Mouse (Mus musculus) myocyte (in vitro differentiated cells): ENCODE results near the gene Srsf3. TPM values are rescaled to one million over a fixed set of nuclear protein-coding genes. Genes with fewer than 3 reads are reported as not detected.

ENCODE experiments used
- H3K27me3 ChIP-seq: one replicate; pipeline ENCODE4 v1.6.1; 2011; ENCODE audit not compliant: control insufficient read depth, insufficient read depth, insufficient read length
- H3K36me3 ChIP-seq: one replicate; pipeline ENCODE4 v1.6.1; 2011; ENCODE audit not compliant: control insufficient read depth, insufficient read depth
- H3K4me2 ChIP-seq: one replicate; pipeline ENCODE4 v1.6.1; 2011; ENCODE audit warnings: low read depth, control low read depth
- H3K4me3 ChIP-seq: one replicate; pipeline ENCODE4 v1.5.1; 2011; ENCODE audit warnings: mild to moderate bottlenecking, control low read depth, moderate library complexity
- H3K79me2 ChIP-seq: one replicate; pipeline ENCODE4 v1.6.1; 2011; ENCODE audit not compliant: control insufficient read depth, insufficient read depth
- H3ac ChIP-seq: one replicate; pipeline ENCODE4 v1.6.1; 2011; ENCODE audit not compliant: control insufficient read depth, insufficient read length
- CEBPB ChIP-seq: IDR thresholded peaks from 2 replicates; pipeline ENCODE4 v1.6.1; 2011; ENCODE audit warnings: mild to moderate bottlenecking, moderate library complexity; ENCODE audit not compliant: poor library complexity, insufficient read depth, severe bottlenecking
- E2F4 ChIP-seq: IDR thresholded peaks from one replicate; pipeline ENCODE4 v1.6.1; 2011; ENCODE audit warnings: mild to moderate bottlenecking, control low read depth, moderate library complexity; ENCODE audit not compliant: insufficient read depth
- MAX ChIP-seq: IDR thresholded peaks from one replicate; pipeline ENCODE4 v1.6.1; 2011; ENCODE audit warnings: low read depth, mild to moderate bottlenecking, control low read depth
- MYOD1 ChIP-seq, 3 experiments: IDR thresholded peaks; one replicate each; pipeline ENCODE4 v1.6.1; 2011; ENCODE audit warnings: control low read depth in 2 of 3, low read depth in 2 of 3, mild to moderate bottlenecking in 2 of 3, moderate library complexity in 1 of 3; ENCODE audit not compliant: insufficient read length in 2 of 3, control insufficient read depth in 1 of 3
- MYOG ChIP-seq, 3 experiments: IDR thresholded peaks; one replicate each; pipeline ENCODE4 v1.6.1; 2011; ENCODE audit warnings: control low read depth in 2 of 3, low read depth in 2 of 3, mild to moderate bottlenecking in 2 of 3; ENCODE audit not compliant: insufficient read length in 2 of 3, control insufficient read depth in 1 of 3, insufficient read depth in 1 of 3
- POLR2A ChIP-seq: IDR thresholded peaks from one replicate; pipeline ENCODE4 v1.6.1; 2011; ENCODE audit warnings: low read depth, mild to moderate bottlenecking, control low read depth, moderate library complexity; ENCODE audit not compliant: insufficient read length
- POLR2AphosphoS2 ChIP-seq: IDR thresholded peaks from one replicate; pipeline ENCODE4 v1.6.1; 2011; ENCODE audit warnings: low read depth, control low read depth; ENCODE audit not compliant: insufficient read length
- REST ChIP-seq: IDR thresholded peaks from one replicate; pipeline ENCODE4 v1.6.1; 2011; ENCODE audit warnings: mild to moderate bottlenecking, control low read depth, moderate library complexity; ENCODE audit not compliant: insufficient read depth, insufficient read length
- SRF ChIP-seq: IDR thresholded peaks from one replicate; pipeline ENCODE4 v1.6.1; 2011; ENCODE audit warnings: low read depth; ENCODE audit not compliant: control insufficient read depth, insufficient read length
- TCF12 ChIP-seq: IDR thresholded peaks from one replicate; pipeline ENCODE4 v1.6.1; 2011; ENCODE audit warnings: mild to moderate bottlenecking, control low read depth; ENCODE audit not compliant: poor library complexity, insufficient read depth, severe bottlenecking
- TCF3 ChIP-seq: IDR thresholded peaks from one replicate; pipeline ENCODE4 v1.6.1; 2011; ENCODE audit warnings: low read depth, control low read depth; ENCODE audit not compliant: insufficient read length
- USF1 ChIP-seq: IDR thresholded peaks from one replicate; pipeline ENCODE4 v1.6.1; 2011; ENCODE audit warnings: low read depth, mild to moderate bottlenecking, control low read depth, moderate library complexity
- polyA plus RNA-seq: library from polyadenylated mRNA; unstranded; fragments of >200 nt; fragmentation: generic; extraction: Trizol; gene quantifications from one replicate; pipeline ENCODE4 v1.2.1, GENCODE M21; 2012; ENCODE audit warnings: missing spikeins

Gene Srsf3
- polyA plus RNA-seq, 1 experiment = 98.2 TPM

GRCm38 (mm10) chr17:29044146-29044924, 11.9 kb downstream of the Srsf3 start:
- Histone ChIP-seq H3K36me3 (peaks cover 68% of the 10 kb centered on the region), H3K27me3 (no peaks in the 10 kb centered on the region), H3K4me2 (no peak overlapping the region), H3K79me2 (peaks cover 19% of the 10 kb centered on the region), H3K4me3 (no peak overlapping the region), H3ac (no peak overlapping the region)
- TF ChIP-seq POLR2A (peak; percentile 44), USF1 (no peak), POLR2AphosphoS2 (peak; percentile 87)

GRCm38 (mm10) chr17:29044925-29045319, 12.5 kb downstream of the Srsf3 start:
- Histone ChIP-seq H3ac (no peak overlapping the region), H3K27me3 (no peaks in the 10 kb centered on the region), H3K79me2 (peaks cover 13% of the 10 kb centered on the region), H3K4me2 (no peak overlapping the region), H3K36me3 (peaks cover 62% of the 10 kb centered on the region), H3K4me3 (no peak overlapping the region)
- TF ChIP-seq SRF (no peak), MAX (no peak), MYOG (IDR thresholded peaks at IDR 0.05; ENCODE audit: control insufficient read depth in 1 of 3, insufficient read depth in 1 of 3, insufficient read length in 2 of 3, low read depth in 2 of 3) (no peak), CEBPB (no peak), POLR2AphosphoS2 (no peak), E2F4 (no peak), TCF3 (no peak), MYOD1 (IDR thresholded peaks at IDR 0.05; ENCODE audit: control insufficient read depth in 1 of 3, insufficient read length in 2 of 3, low read depth in 2 of 3) (no peak), TCF12 (no peak), REST (no peak), USF1 (no peak)

DNA sequence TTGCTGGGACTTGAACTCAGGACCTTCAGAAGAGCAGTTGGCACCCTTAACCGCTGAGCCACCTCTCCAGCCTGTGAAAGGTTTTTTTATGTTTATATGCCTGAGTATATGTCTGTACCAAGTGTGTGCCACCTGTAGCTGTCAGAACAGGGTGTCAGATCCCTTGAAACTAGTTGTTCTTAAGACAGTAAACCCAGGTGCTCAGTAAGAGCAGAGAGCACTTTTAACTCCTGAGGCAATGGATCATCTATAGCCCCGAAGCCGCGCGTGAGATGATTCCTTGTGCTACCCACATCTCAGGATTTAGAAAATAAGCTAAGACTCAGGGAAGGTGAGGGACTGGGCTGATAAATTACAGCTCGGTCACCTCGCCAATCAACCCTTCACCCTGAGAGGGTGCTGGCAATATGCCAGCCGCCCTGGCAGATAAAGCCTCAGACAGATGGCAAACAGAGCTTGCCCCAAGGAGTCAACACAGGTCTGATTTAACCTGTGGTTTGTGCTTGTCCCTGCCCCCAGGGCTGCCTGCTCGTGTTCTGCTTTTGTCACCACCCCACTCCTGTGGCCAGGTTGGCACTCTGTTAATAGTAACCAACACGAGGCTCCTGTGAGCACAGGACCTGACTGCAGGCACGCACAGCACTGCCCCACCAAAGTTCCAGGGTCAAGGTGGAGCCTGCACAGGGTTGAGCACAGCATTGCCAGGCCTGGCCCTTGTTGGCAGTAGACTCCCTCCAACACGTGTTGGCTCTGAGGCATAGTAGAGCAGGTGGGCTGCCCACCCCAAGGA, 13.5 kb downstream of the Srsf3 start:
- H3ac ChIP-seq = no peak overlapping the region
- H3K27me3 ChIP-seq = no peaks in the 10 kb centered on the region
- H3K4me2 ChIP-seq = no peak overlapping the region
- TF ChIP-seq E2F4 (no peak), MYOD1 (IDR thresholded peaks at IDR 0.05; ENCODE audit: control insufficient read depth in 1 of 3, insufficient read length in 2 of 3, low read depth in 2 of 3) (peak in 1 of 3 experiments; percentile 6), POLR2A (peak; percentile 65), POLR2AphosphoS2 (peak; percentile 80)
- no peak overlapping the region for H3K4me3 ChIP-seq
- peaks cover 52% of the 10 kb centered on the region for H3K36me3 ChIP-seq
- peaks cover 3% of the 10 kb centered on the region for H3K79me2 ChIP-seq

- H3K27me3 ChIP-seq = no peaks in the 10 kb centered on the region
- no peak overlapping the region for H3K4me3 ChIP-seq
- peaks cover 45% of the 10 kb centered on the region for H3K36me3 ChIP-seq
- no peak overlapping the region for H3K4me2 ChIP-seq
- H3ac ChIP-seq = no peak overlapping the region
- TF ChIP-seq POLR2A (no peak), TCF3 (no peak), USF1 (no peak), POLR2AphosphoS2 (peak; percentile 65), CEBPB (no peak), TCF12 (no peak)
- H3K79me2 ChIP-seq = no peaks in the 10 kb centered on the region
Measured at GRCm38 (mm10) chr17:29046863-29047262, 14.4 kb downstream of the Srsf3 start.

DNA sequence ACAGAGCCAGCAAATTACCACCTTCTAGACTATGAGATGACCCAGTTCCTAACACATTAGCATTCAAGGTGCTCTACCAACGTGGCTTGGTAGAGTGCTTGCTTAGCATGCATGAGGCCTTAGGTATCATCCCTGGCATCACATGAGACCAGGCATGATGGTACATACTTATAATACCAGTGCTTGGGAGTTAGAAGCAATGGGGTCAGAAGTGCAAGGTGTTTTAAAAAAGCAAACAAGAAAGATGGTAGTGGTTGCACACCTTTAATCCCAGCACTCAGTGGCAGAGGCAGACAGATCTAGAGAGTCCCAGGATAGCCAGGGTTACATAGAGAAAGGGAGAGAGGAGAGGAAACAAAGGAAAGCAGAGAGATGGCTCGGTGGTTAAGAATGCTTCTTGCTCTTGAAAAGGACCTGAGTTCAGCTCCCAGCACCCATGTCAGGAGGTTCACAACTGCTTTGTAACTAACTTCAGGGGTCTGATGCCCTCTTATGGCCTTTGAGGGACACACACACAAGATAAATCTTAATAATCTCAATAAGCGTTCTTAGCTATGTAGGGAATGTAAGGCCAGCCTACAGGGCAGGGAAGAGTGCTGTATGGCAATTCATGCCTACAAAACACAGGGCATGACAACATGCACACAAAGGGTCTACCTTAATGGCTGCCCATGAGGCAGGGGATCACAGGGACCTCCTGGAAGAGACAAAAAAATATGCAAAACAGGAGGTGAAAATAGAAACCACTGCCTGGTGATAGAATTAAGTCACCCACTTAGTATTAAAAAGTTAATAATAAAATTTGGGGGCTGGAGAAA, 15.5 kb downstream of the Srsf3 start:
- Histone ChIP-seq H3K4me2 (no peak overlapping the region), H3K27me3 (no peaks in the 10 kb centered on the region), H3ac (no peak overlapping the region), H3K4me3 (no peak overlapping the region), H3K36me3 (peaks cover 35% of the 10 kb centered on the region), H3K79me2 (no peaks in the 10 kb centered on the region)
- TF ChIP-seq POLR2A (peak; percentile 44), POLR2AphosphoS2 (peak; percentile 93), TCF12 (no peak), REST (no peak)
